8 mouse cellular contexts compared by ENCODE assay signal in the genomic region with DNA sequence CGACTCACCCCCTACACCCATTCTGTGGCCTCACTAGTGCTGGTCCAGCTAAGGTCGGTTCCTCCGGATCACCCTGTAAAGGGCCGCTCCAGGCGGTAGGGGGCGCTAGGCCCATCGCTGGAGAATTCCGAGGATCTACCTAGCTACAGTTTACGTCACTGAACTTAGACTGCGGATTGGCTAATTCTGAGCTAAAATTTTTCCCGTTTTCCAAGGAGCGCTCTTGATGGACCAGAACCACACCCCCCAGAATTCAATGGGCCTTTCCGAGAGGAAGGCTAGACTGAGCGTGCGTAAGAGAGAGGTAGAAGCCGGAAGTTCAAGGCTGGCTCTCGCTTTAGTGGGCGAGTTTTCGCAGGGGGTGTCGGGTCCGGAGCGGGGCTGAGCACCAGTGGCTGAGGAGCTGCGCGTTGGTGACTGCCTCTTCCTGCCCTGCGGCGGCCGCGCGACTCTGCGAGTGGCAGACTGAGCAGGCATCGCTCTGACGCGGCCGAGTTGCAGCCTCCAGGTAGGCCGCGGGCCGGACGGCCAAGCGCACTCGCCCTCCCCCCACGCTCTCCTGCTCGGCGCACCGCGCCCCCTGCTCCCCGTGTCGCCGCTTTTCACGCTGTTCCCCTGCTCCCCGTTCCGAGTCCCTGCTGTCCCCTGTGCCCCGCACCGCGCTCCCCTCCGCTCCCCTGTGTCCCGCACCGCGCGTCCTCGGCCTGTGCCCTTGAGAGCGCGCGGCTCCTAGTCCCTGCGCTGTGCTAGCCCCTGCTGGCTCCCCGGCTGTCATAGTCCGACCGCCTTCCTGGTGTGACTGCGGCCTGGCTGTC. TPM values are rescaled to one million over a fixed set of nuclear protein-coding genes. Genes with fewer than 3 reads are reported as not detected.
DNase-seq lines count a peak whose midpoint lies in the region; ATAC-seq and TF ChIP-seq lines count a peak whose summit lies in the region.

A gene (plus strand): TSS at position 278 of the 815 bp plus-strand sequence.

- in situ Hi-C loops in ES-E14 (cut with MboI; ENCODE audit: low sequenced_read_pairs in 2 of 2, unreplicated experiment in 2 of 2) = no loop called here

- H3K9me3 ChIP-seq in ES-E14 (ENCODE audit: control insufficient read depth, insufficient read depth, low read depth, low read length) = no peaks in the 10 kb centered on the region
- no peaks in the 10 kb centered on the region for H3K9me3 ChIP-seq in forebrain, embryonic 15.5 days

- DNase-seq in ES-E14 (ENCODE audit: low read depth, low spot score) = peak; percentile 97
- DNase-seq in cerebellum, adult 11-12 months = peak; percentile 98
- DNase-seq in heart, postnatal 25 days (ENCODE audit: low spot score) = peak; percentile 92
- DNase-seq in layer of hippocampus, adult 18-20 months (ENCODE audit: low spot score in 2 of 2) = peak; percentile 95 to 99
- DNase-seq in lung, adult 2 months = peak; percentile 92
- peak; percentile 87 to 94 for DNase-seq in thymus, adult 18-20 months

- TF ChIP-seq POLR2A in lung, adult 2 months (IDR thresholded peaks at IDR 0.05; ENCODE audit: borderline replicate concordance, extremely low read depth, low read depth, low read length) = peak; percentile 86; the same call in 1 of the 2 replicates

- peak within 1 kb of the TSS; percentile 90 for H3K9ac ChIP-seq in ES-E14 (ENCODE audit: insufficient read depth, low read depth, low read length, poor library complexity, severe bottlenecking)
- peak within 1 kb of the TSS; percentile 97 for H3K9ac ChIP-seq in forebrain, embryonic 15.5 days (replicated peaks)

- H3K27ac ChIP-seq in ES-E14 (ENCODE audit: insufficient read depth, low read depth, low read length, poor library complexity, severe bottlenecking) = peak within 1 kb of the TSS; percentile 17; the same call in 1 of the 2 replicates
- H3K27ac ChIP-seq in forebrain, embryonic 15.5 days (replicated peaks) = peak within 1 kb of the TSS; percentile 89

- H3K4me1 ChIP-seq in ES-E14 (ENCODE audit: control insufficient read depth in 2 of 2, insufficient read depth in 2 of 2, low read length in 2 of 2, poor library complexity in 1 of 2) = peaks cover 5 to 27% of the 10 kb centered on the region in 2 experiments; a peak in 3 of 4 replicates
- peaks cover 26% of the 10 kb centered on the region for H3K4me1 ChIP-seq in forebrain, embryonic 15.5 days
- peaks cover 17% of the 10 kb centered on the region for H3K4me1 ChIP-seq in lung, adult 2 months (ENCODE audit: control insufficient read depth, insufficient read depth, low read length)

- ATAC-seq in forebrain, embryonic 15.5 days (replicated peaks) = peak; percentile 96
- ATAC-seq in neutrophil, adult 5-6 weeks (ENCODE audit: extremely low read depth, insufficient number of reproducible peaks, low FRiP score, poor library complexity, severe bottlenecking) = peak; percentile 82

- intact Hi-C loops in heart, postnatal 25 days (cut with DNase I) = loop anchor here (2.0 kb wide), 1 partner anchor 53 kb away; no protein-coding TSS in a partner anchor

- WGBS in forebrain, embryonic 15.5 days = under 1% methylated on average over 67 of the region's 68 CpGs
- under 1% methylated on average over 68 of the region's 68 CpGs for WGBS in lung, adult 2 months

- H3K4me2 ChIP-seq in forebrain, embryonic 15.5 days (replicated peaks) = peak within 1 kb of the TSS; percentile 83

- peak within 1 kb of the TSS; percentile 76 to 96 for H3K4me3 ChIP-seq in ES-E14 (ENCODE audit: insufficient read depth in 1 of 2, low read depth in 1 of 2, low read length in 2 of 2, poor library complexity in 1 of 2, severe bottlenecking in 1 of 2)
- peak within 1 kb of the TSS; percentile 83 for H3K4me3 ChIP-seq in forebrain, embryonic 15.5 days
- H3K4me3 ChIP-seq in lung, adult 2 months (replicated peaks; ENCODE audit: extremely low read depth, low read depth, low read length) = peak within 1 kb of the TSS; percentile 80

- H3K27me3 ChIP-seq in forebrain, embryonic 15.5 days = no peaks in the 10 kb centered on the region

- TF ChIP-seq CTCF in lung, adult 2 months (IDR thresholded peaks at IDR 0.05; ENCODE audit: insufficient read depth, low read length) = peak; percentile 84

- H3K36me3 ChIP-seq in ES-E14 (ENCODE audit: control insufficient read depth, insufficient read depth, low read length, poor library complexity, severe bottlenecking) = peaks cover 4% of the 10 kb centered on the region; the same call in 1 of the 2 replicates
- peaks cover 23% of the 10 kb centered on the region for H3K36me3 ChIP-seq in forebrain, embryonic 15.5 days

TF ChIP-seq in ES-E14, 5 proteins besides CTCF, POLR2A, EP300 and RAD21:
- no peak for TF ChIP-seq MAFK (IDR thresholded peaks at IDR 0.05; ENCODE audit: insufficient read depth, low read depth, low read length)
- peak; percentile 89 for TF ChIP-seq HCFC1 (IDR thresholded peaks at IDR 0.05; ENCODE audit: borderline replicate concordance, insufficient read depth, low read length)
- TF ChIP-seq CHD2 (IDR thresholded peaks at IDR 0.05; ENCODE audit: low read depth, low read length) = peak; percentile 98
- TF ChIP-seq ZNF384 (IDR thresholded peaks at IDR 0.05; ENCODE audit: low read depth, low read length) = no peak
- no peak for TF ChIP-seq ZC3H11A (IDR thresholded peaks at IDR 0.05; ENCODE audit: borderline replicate concordance, low read depth, low read length)

RNA-seq across cellular contexts. Expression of the gene that starts here (rescaled TPM):
- 68.8 and 86.6 TPM in 2 replicates for total RNA-seq in ES-E14 (2012; rRNA removed)
- 175 and 190 TPM in 2 replicates for polyA plus RNA-seq in forebrain, embryonic 15.5 days (2015; fragmentation: Nextera tagmentation; extraction: Ambion mirVana)
- total RNA-seq in heart, postnatal 25 days (2021) = 100 to 1,000 TPM; 227 to 229 TPM
- total RNA-seq in layer of hippocampus, adult 18-20 months (2021) = 100 to 1,000 TPM; 123 to 127 TPM
- 168 and 205 TPM in 2 replicates for polyA plus RNA-seq in lung, adult 2 months (2012; rRNA removed)
- 24.1 and 29.8 TPM in 2 replicates for total RNA-seq in neutrophil, adult 5-6 weeks (2017)

Comparison
In these comparisons a context has a peak if more than half of its experiments do, and no peak if none do; other contexts are left out.
1. Peak in every context shown above with its lines: DNase-seq, ATAC-seq, H3K4me3 ChIP-seq and H3K27ac ChIP-seq.